Mouse (Mus musculus): ENCODE measurements at regions not wholly inside any gene's neighbourhood (a gene's known extent, or its start where the extent isn't known, plus 50 kb on each side); places are given as distances from the start of the nearest gene placed in this dataset.

GRCm38 (mm10) chr11:114514126-114514525, 154.2 kb upstream of the Rpl38 start:
- TF ChIP-seq CTCF (conservative IDR thresholded peaks at IDR 0.05; ENCODE audit: insufficient read depth, insufficient read length, low read depth, low read length), result no peak
- TF ChIP-seq POLR2A (IDR thresholded peaks at IDR 0.05; ENCODE audit: low read depth, low read length), result no peak

Measured in kidney, adult 2 months (tissue).